Mouse (Mus musculus) splenic B cell, adult 2 months (primary cell): ENCODE measurements around the gene Pxk.

Source experiments
- DNase-seq: peaks from one replicate; pipeline ENCODE4 v3.0.0-alpha.2; 2011; ENCODE audit warnings: low read depth, low spot score
- H3K27me3 ChIP-seq: 2 replicates; pipeline ENCODE4 v1.6.1; 2012; ENCODE audit warnings: mild to moderate bottlenecking, low read length, moderate library complexity, mixed read lengths; ENCODE audit not compliant: control insufficient read depth, poor library complexity, insufficient read depth, severe bottlenecking
- H3K36me3 ChIP-seq: 2 replicates; pipeline ENCODE4 v1.6.1; 2012; ENCODE audit warnings: mild to moderate bottlenecking, low read length, moderate library complexity, mixed read lengths; ENCODE audit not compliant: control insufficient read depth, poor library complexity, insufficient read depth, severe bottlenecking

Pxk gene

GRCm38 (mm10) chr14:8089016-8089415, 9.0 kb upstream of the Pxk start:
- no peak for DNase-seq
- H3K27me3 ChIP-seq: no peaks in the 10 kb centered on the region; the same call in 1 of the 2 replicates

GRCm38 (mm10) chr14:8092573-8092972, 5.4 kb upstream of the Pxk start:
- Histone ChIP-seq H3K36me3 (peaks cover 5% of the 10 kb centered on the region; the same call in 1 of the 2 replicates), H3K27me3 (no peaks in the 10 kb centered on the region; the same call in 1 of the 2 replicates)
- peak; percentile 85 for DNase-seq

More at GRCm38 (mm10) chr14:8089016-8089415, 9.0 kb upstream of the Pxk start:
- peaks cover 5% of the 10 kb centered on the region; the same call in 1 of the 2 replicates for H3K36me3 ChIP-seq

- DNase-seq: no peak
- peaks cover 2% of the 10 kb centered on the region; the same call in 1 of the 2 replicates for H3K36me3 ChIP-seq
These were observed 4.6 kb upstream of the Pxk start for GRCm38 (mm10) chr14:8093427-8093826.

GRCm38 (mm10) chr14:8094931-8095561, 3.0 kb upstream of the Pxk start:
- H3K36me3 ChIP-seq: peaks cover 2% of the 10 kb centered on the region; the same call in 1 of the 2 replicates
- no peak for DNase-seq
- no peaks in the 10 kb centered on the region; the same call in 1 of the 2 replicates for H3K27me3 ChIP-seq

More at GRCm38 (mm10) chr14:8093427-8093826, 4.6 kb upstream of the Pxk start:
- no peaks in the 10 kb centered on the region; the same call in 1 of the 2 replicates for H3K27me3 ChIP-seq

GRCm38 (mm10) chr14:8095562-8095950, 2.5 kb upstream of the Pxk start:
- DNase-seq: no peak

GRCm38 (mm10) chr14:8098687-8098995, 630 bp downstream of the Pxk start:
- Histone ChIP-seq H3K27me3 (no peaks in the 10 kb centered on the region), H3K36me3 (peaks cover 4% of the 10 kb centered on the region; the same call in 1 of the 2 replicates)
- DNase-seq: no peak

More at GRCm38 (mm10) chr14:8095562-8095950, 2.5 kb upstream of the Pxk start:
- Histone ChIP-seq H3K27me3 (no peaks in the 10 kb centered on the region; the same call in 1 of the 2 replicates), H3K36me3 (peaks cover 2% of the 10 kb centered on the region; the same call in 1 of the 2 replicates)

- Histone ChIP-seq H3K27me3 (no peaks in the 10 kb centered on the region), H3K36me3 (peaks cover 4% of the 10 kb centered on the region; the same call in 1 of the 2 replicates)
- DNase-seq: peak; percentile 51
These were observed 1.6 kb downstream of the Pxk start for GRCm38 (mm10) chr14:8099561-8100021.

- DNase-seq: no peak
- no peaks in the 10 kb centered on the region for H3K27me3 ChIP-seq
These were observed 3.9 kb downstream of the Pxk start for GRCm38 (mm10) chr14:8101886-8102285.

GRCm38 (mm10) chr14:8102676-8103075, 4.7 kb downstream of the Pxk start:
- no peaks in the 10 kb centered on the region for H3K27me3 ChIP-seq
- no peak for DNase-seq
- H3K36me3 ChIP-seq: peaks cover 11% of the 10 kb centered on the region

More at GRCm38 (mm10) chr14:8101886-8102285, 3.9 kb downstream of the Pxk start:
- H3K36me3 ChIP-seq: peaks cover 11% of the 10 kb centered on the region

GRCm38 (mm10) chr14:8108047-8108446, 10.0 kb downstream of the Pxk start:
- H3K36me3 ChIP-seq: peaks cover 9% of the 10 kb centered on the region
- no peaks in the 10 kb centered on the region for H3K27me3 ChIP-seq
- DNase-seq: peak; percentile 63

- Histone ChIP-seq H3K36me3 (peaks cover 9% of the 10 kb centered on the region), H3K27me3 (no peaks in the 10 kb centered on the region)
- no peak for DNase-seq
These were observed 11.0 kb downstream of the Pxk start for GRCm38 (mm10) chr14:8108976-8109375.

- H3K27me3 ChIP-seq: no peaks in the 10 kb centered on the region
- DNase-seq: no peak
- H3K36me3 ChIP-seq: peaks cover 2% of the 10 kb centered on the region; the same call in 1 of the 2 replicates
These were observed 13.5 kb downstream of the Pxk start for GRCm38 (mm10) chr14:8111545-8111944.

GRCm38 (mm10) chr14:8112036-8112435, 14.0 kb downstream of the Pxk start:
- DNase-seq: peak; percentile 44
- Histone ChIP-seq H3K27me3 (no peaks in the 10 kb centered on the region), H3K36me3 (peaks cover 3% of the 10 kb centered on the region)

GRCm38 (mm10) chr14:8113616-8114015, 15.6 kb downstream of the Pxk start:
- peaks cover 5% of the 10 kb centered on the region for H3K36me3 ChIP-seq
- no peak for DNase-seq
- no peaks in the 10 kb centered on the region for H3K27me3 ChIP-seq

GRCm38 (mm10) chr14:8114306-8114705, 16.3 kb downstream of the Pxk start:
- Histone ChIP-seq H3K36me3 (peaks cover 5% of the 10 kb centered on the region), H3K27me3 (no peaks in the 10 kb centered on the region)
- peak; percentile 85 for DNase-seq
